Mouse (Mus musculus) neural tube, embryonic 14.5 days (tissue): Measurements from ENCODE around the gene Kdm1b. TPM values are rescaled to one million over a fixed set of nuclear protein-coding genes. Genes with fewer than 3 reads are reported as not detected.

ENCODE experiments used
- ATAC-seq: fragments of 200-750 bp; cut with Nextera tagmentation; 2 replicates; pipeline ENCODE4 v1.8.0; 2017; ENCODE audit warnings: low read depth, mild to moderate bottlenecking, moderate TSS enrichment, moderate library complexity
- H3K27ac ChIP-seq: fragments of 300-500 bp; sonication (generic); 2 replicates; pipeline ENCODE4 v1.5.1; 2014; ENCODE audit warnings: low read depth, mild to moderate bottlenecking, control low read depth, low read length, moderate library complexity, mixed read lengths
- H3K27me3 ChIP-seq: fragments of 300-500 bp; sonication (generic); 2 replicates; pipeline ENCODE4 v1.6.1; 2014; ENCODE audit warnings: low read length; ENCODE audit not compliant: control insufficient read depth, insufficient read depth
- H3K36me3 ChIP-seq: fragments of 300-500 bp; sonication (generic); 2 replicates; pipeline ENCODE4 v1.6.1; 2014; ENCODE audit warnings: low read length, mixed read lengths; ENCODE audit not compliant: control insufficient read depth, insufficient read depth
- H3K4me1 ChIP-seq: fragments of 300-500 bp; sonication (generic); 2 replicates; pipeline ENCODE4 v1.6.1; 2014; ENCODE audit warnings: low read length; ENCODE audit not compliant: control insufficient read depth, insufficient read depth
- H3K4me2 ChIP-seq: fragments of 300-500 bp; sonication (generic); 2 replicates; pipeline ENCODE4 v1.6.1; 2014; ENCODE audit warnings: mild to moderate bottlenecking, low read depth, low read length, control low read depth
- H3K4me3 ChIP-seq: fragments of 300-500 bp; sonication (generic); 2 replicates; pipeline ENCODE4 v1.5.1; 2014; ENCODE audit warnings: low read depth, low read length, control low read depth, mixed read lengths
- H3K9ac ChIP-seq: fragments of 300-500 bp; sonication (generic); replicated peaks from 2 replicates; pipeline ENCODE4 v1.6.1; 2014; ENCODE audit warnings: low read depth, mild to moderate bottlenecking, control low read depth, low read length, mixed read lengths
- H3K9me3 ChIP-seq: fragments of 300-500 bp; sonication (generic); 2 replicates; pipeline ENCODE4 v1.6.1; 2016; ENCODE audit warnings: low read length; ENCODE audit not compliant: control insufficient read depth
- WGBS: fragments of 180-500 bp; shearing (Covaris S2); extraction: QIAGEN DNeasy Blood & Tissue Kit; methylation state at CpG from one replicate; pipeline ENCODE4 v1.1.7; 2014; 5-methylcytosine and 5-hydroxymethylcytosine counted together
- polyA plus RNA-seq: library from polyadenylated mRNA; unstranded; fragments of >200 nt; fragmentation: Nextera tagmentation; extraction: Ambion mirVana; gene quantifications from 2 replicates; pipeline ENCODE4 v1.2.1, GENCODE M21; 2014

The Kdm1b gene
- polyA plus RNA-seq, 1 experiment from 2014 or later, result 18.3 TPM

- no peak overlapping the region for H3K9ac ChIP-seq
- H3K9me3 ChIP-seq, result no peaks in the 10 kb centered on the region
- no peak overlapping the region for H3K27ac ChIP-seq
- ATAC-seq, result no peak
- no peak overlapping the region for H3K4me2 ChIP-seq
- no peak overlapping the region for H3K4me3 ChIP-seq
- no peaks in the 10 kb centered on the region for H3K27me3 ChIP-seq
- 94% methylated on average over 2 of the region's 2 CpGs for WGBS
- H3K4me1 ChIP-seq, result no peaks in the 10 kb centered on the region
- peaks cover 19% of the 10 kb centered on the region for H3K36me3 ChIP-seq
Observed at GRCm38 (mm10) chr13:47093791-47094190, 50.5 kb downstream of the Kdm1b start.

- Histone ChIP-seq H3K9me3 (no peaks in the 10 kb centered on the region), H3K36me3 (peaks cover 17% of the 10 kb centered on the region)
Observed at GRCm38 (mm10) chr13:47096591-47096990, 53.3 kb downstream of the Kdm1b start.

GRCm38 (mm10) chr13:47099265-47099664 lies 56.0 kb downstream of the Kdm1b start:
- Histone ChIP-seq H3K4me3 (no peak overlapping the region), H3K9me3 (no peaks in the 10 kb centered on the region), H3K27me3 (no peaks in the 10 kb centered on the region), H3K4me2 (no peak overlapping the region), H3K36me3 (peaks cover 17% of the 10 kb centered on the region), H3K9ac (no peak overlapping the region), H3K4me1 (peaks cover 10% of the 10 kb centered on the region; the same call in 1 of the 2 replicates), H3K27ac (no peak overlapping the region)
- ATAC-seq, result no peak
- WGBS, result 85% methylated on average over 7 of the region's 7 CpGs

More at GRCm38 (mm10) chr13:47096591-47096990, 53.3 kb downstream of the Kdm1b start:
- no peak overlapping the region for H3K4me2 ChIP-seq
- H3K9ac ChIP-seq, result no peak overlapping the region
- WGBS, result 93% methylated on average over 2 of the region's 2 CpGs
- H3K27me3 ChIP-seq, result no peaks in the 10 kb centered on the region
- H3K4me1 ChIP-seq, result no peaks in the 10 kb centered on the region
- H3K27ac ChIP-seq, result no peak overlapping the region
- H3K4me3 ChIP-seq, result no peak overlapping the region
- ATAC-seq, result no peak

- Histone ChIP-seq H3K36me3 (peaks cover 17% of the 10 kb centered on the region), H3K27me3 (no peaks in the 10 kb centered on the region), H3K4me2 (no peak overlapping the region), H3K27ac (no peak overlapping the region), H3K4me1 (peaks cover 18% of the 10 kb centered on the region; the same call in 1 of the 2 replicates), H3K4me3 (no peak overlapping the region), H3K9me3 (no peaks in the 10 kb centered on the region), H3K9ac (no peak overlapping the region)
- 90% methylated on average over 2 of the region's 2 CpGs for WGBS
- ATAC-seq, result no peak
Observed at GRCm38 (mm10) chr13:47100587-47100986, 57.3 kb downstream of the Kdm1b start.

- 13% methylated on average over 2 of the region's 2 CpGs for WGBS
- no peak for ATAC-seq
Observed at GRCm38 (mm10) chr13:47104146-47104545, 60.8 kb downstream of the Kdm1b start.

GRCm38 (mm10) chr13:47104856-47105541 lies 61.7 kb downstream of the Kdm1b start:
- no peaks in the 10 kb centered on the region for H3K36me3 ChIP-seq
- no peaks in the 10 kb centered on the region for H3K27me3 ChIP-seq
- no peaks in the 10 kb centered on the region for H3K9me3 ChIP-seq
- peaks cover 18% of the 10 kb centered on the region; the same call in 1 of the 2 replicates for H3K4me1 ChIP-seq
- H3K4me3 ChIP-seq, result peak overlapping the region; percentile 98
- WGBS, result under 1% methylated on average over 25 of the region's 25 CpGs
- H3K4me2 ChIP-seq, result peak overlapping the region; percentile 83
- H3K9ac ChIP-seq, result peak overlapping the region; percentile 90
- H3K27ac ChIP-seq, result peak overlapping the region; percentile 98
- ATAC-seq, result no peak

More at GRCm38 (mm10) chr13:47104146-47104545, 60.8 kb downstream of the Kdm1b start:
- no peaks in the 10 kb centered on the region for H3K9me3 ChIP-seq
- H3K27ac ChIP-seq, result no peak overlapping the region
- no peak overlapping the region for H3K9ac ChIP-seq
- no peaks in the 10 kb centered on the region for H3K27me3 ChIP-seq
- H3K4me1 ChIP-seq, result peaks cover 18% of the 10 kb centered on the region; the same call in 1 of the 2 replicates
- 0 out of 2 replicates have a peak, but pooled peaks cover 2% of the 10 kb centered on the region for H3K36me3 ChIP-seq
- H3K4me2 ChIP-seq, result peak overlapping the region; percentile 83; the same call in 1 of the 2 replicates
- H3K4me3 ChIP-seq, result peak overlapping the region; percentile 98; the same call in 1 of the 2 replicates

GRCm38 (mm10) chr13:47105711-47106579 lies 62.6 kb downstream of the Kdm1b start, which contains the start of gene Dek:
TSS of gene Dek (minus strand) at chr13:47106201.
- peak within 1 kb of the TSS; percentile 90 for H3K9ac ChIP-seq
- H3K27ac ChIP-seq, result peak within 1 kb of the TSS; percentile 98
- no peaks in the 10 kb centered on the region for H3K36me3 ChIP-seq
- peak within 1 kb of the TSS; percentile 83 for H3K4me2 ChIP-seq
- no peaks in the 10 kb centered on the region for H3K27me3 ChIP-seq
- under 1% methylated on average over 98 of the region's 129 CpGs for WGBS
- peaks cover 18% of the 10 kb centered on the region; the same call in 1 of the 2 replicates for H3K4me1 ChIP-seq
- peak; percentile 94 for ATAC-seq
- H3K4me3 ChIP-seq, result peak within 1 kb of the TSS; percentile 98
- no peaks in the 10 kb centered on the region for H3K9me3 ChIP-seq

- no peaks in the 10 kb centered on the region for H3K9me3 ChIP-seq
- peak; percentile 31; the same call in 1 of the 2 replicates for ATAC-seq
- no peaks in the 10 kb centered on the region for H3K27me3 ChIP-seq
- peak overlapping the region; percentile 98 for H3K4me3 ChIP-seq
- under 1% methylated on average over 20 of the region's 20 CpGs for WGBS
- peak overlapping the region; percentile 98 for H3K27ac ChIP-seq
- H3K36me3 ChIP-seq, result no peaks in the 10 kb centered on the region
- H3K9ac ChIP-seq, result peak overlapping the region; percentile 90
- peak overlapping the region; percentile 65 for H3K4me2 ChIP-seq
- H3K4me1 ChIP-seq, result peaks cover 18% of the 10 kb centered on the region; the same call in 1 of the 2 replicates
Observed at GRCm38 (mm10) chr13:47106580-47106888, 63.2 kb downstream of the Kdm1b start.
